Mouse (Mus musculus): ENCODE data around the gene Rabepk.

DNA sequence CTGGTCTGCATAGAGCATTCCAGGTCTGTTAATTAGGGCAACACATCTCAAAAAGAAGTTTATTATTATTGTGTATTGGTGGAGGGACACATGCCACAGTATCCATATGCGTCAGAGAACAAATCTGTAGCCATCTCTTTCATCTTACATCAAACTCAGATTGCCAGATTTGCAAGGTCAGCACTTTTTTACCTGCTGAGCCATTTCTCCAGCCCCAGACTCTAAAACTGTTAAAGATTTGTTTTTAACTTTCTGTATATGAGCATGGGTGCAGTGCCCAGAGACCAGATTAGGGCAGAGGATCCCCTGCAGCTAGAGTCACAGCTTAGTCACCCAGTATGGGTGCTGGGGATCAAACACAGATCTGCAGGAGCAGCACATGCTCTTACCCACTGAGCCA is 63.1 kb downstream of the Rabepk start:
- no peak for TF ChIP-seq CTCF (IDR thresholded peaks at IDR 0.05; ENCODE audit: control insufficient read depth, insufficient read depth, insufficient replicate concordance, low read depth, low read length)
- TF ChIP-seq POLR2A (IDR thresholded peaks at IDR 0.05; ENCODE audit: control insufficient read depth, low read depth, low read length) = no peak
